Mouse (Mus musculus) thymus, postnatal 14 days (tissue): Measurements from ENCODE around the gene Zkscan16.

ENCODE experiments used
- DNase-seq: peaks from one replicate; pipeline ENCODE4 v3.0.0; 2021

The Zkscan16 gene

DNA sequence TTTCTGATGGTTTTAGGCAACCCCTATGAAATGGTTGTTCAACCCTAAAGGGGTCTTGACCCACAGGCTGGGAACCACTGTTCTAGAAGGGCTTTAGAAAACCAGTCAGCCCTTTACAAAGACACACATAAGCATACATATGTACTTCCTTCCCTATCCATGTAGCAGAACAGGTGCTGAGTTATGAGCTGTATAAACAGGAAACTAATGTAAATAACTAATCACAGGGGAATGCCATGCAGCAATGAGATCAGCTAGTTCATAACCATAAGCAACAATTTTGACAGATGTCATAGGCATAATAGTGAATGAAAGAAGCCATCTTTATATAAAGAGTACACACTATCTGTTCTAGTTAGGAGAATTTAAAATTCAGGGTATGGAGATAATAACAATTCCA, 1.8 kb upstream of the Zkscan16 start:
- DNase-seq, result no peak

DNA sequence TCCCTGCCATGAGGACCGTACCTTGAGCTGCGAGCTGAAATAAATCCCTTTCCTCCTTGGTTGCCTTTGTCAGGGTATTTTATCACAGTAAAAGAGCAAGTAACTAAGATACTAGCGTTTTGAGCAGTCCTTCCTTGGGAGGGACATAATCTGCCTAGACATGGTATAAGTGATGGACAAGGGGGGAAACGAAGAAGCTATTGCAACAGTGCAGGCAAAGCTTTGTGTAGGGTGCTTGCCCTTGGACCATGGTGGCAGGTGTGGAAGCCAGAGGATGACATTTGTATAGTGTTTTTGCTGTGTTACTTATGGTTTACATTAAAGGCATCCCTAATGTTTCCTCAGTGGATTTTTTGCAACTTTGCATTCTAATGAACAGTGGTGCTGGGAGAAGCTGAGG, 486 bp upstream of the Zkscan16 start:
- no peak for DNase-seq

DNA sequence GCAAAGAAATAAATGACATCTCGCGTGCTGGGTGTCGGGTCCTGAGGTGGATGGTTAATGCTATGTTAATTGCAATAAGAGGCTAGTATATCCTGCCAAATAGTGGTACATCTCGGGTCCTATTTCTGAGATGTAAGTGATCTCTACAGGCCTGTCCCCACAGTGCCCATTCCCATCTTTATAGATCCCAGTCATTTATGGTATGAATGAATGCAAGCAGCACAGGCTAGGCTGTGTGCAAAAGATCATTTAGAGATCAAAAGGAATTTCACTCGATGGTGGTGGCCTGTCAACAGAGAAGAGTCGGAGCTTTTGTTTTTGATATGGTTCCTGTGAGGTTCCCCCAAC, 752 bp downstream of the Zkscan16 start:
- DNase-seq, result no peak

DNA sequence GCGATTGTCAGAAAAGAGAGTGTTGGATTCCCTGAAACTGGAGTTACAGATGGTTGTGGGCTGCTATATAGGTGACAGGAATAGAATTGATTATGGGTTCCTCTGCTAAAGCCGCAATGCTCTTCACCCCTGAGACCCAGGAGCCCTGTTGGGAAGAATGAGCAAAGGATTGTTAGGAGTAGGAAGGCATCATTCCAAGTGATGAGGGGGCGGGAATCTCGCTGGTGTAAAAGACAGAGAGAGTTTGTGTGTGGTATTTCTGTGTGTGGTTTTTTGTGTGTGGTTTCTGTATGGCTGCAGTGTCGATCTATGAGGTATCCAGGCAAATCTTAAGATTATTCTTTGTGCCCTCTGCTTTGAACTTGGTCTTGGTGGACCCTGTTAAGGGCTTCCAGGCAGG, 1.3 kb downstream of the Zkscan16 start:
- no peak for DNase-seq

DNA sequence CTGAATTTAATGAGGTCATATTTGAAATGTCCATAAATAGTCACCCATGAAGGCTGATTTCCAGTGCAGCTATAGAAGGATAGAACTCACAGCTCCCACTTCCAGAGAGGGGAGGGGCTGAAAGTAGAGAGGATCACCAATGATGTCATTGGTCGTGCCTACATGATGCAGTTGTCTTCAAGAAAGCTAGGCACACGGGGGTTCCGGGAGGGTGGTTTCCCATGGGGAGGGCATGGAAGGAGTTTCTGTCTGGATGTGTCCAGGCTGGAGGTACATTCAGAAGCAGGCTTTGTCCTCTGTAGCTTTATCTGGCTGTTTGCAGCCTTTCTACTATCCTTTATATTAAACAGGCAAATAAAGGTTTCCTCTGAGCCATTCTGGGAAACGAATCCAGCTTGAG, 5.0 kb downstream of the Zkscan16 start:
- DNase-seq, result no peak

DNA sequence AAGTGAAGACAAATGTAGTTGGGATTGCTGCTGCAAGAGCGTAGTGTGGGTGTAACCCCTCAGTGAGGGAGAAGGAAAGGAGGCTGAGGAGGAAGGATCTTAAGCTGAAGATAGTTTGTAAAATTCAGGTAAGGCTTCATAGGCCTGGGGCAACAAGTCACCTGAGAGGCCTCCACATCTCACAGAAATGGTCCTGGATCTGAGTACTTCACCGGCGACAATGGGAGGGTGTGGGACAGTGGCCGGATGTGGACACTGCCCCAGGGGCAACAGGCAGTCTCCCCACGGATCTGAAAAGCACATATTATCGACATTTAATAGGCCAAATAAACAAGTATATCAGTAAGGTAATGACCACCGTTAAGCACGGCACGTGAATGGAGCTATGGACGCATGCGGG, 9.2 kb downstream of the Zkscan16 start:
- DNase-seq, result no peak

DNA sequence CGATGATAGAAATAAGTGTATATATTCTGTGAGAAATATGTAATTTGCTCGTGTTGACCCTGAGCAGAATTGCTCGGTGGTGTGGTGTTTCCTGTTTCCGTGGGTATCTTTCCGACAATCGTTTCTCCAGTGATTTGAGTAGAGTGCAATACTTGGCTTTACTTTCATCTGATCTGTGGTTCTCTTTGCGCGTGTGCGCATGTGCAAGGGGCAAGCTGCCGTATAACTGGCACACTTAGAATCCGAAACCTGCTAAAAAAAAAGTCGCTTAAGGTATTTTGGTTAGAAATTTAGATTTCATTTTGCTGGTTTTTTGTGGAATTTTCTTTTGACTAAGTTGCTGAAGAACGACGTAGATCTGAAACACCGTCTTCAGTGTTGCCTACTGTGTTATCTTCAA, 18.3 kb downstream of the Zkscan16 start:
- DNase-seq, result no peak

DNA sequence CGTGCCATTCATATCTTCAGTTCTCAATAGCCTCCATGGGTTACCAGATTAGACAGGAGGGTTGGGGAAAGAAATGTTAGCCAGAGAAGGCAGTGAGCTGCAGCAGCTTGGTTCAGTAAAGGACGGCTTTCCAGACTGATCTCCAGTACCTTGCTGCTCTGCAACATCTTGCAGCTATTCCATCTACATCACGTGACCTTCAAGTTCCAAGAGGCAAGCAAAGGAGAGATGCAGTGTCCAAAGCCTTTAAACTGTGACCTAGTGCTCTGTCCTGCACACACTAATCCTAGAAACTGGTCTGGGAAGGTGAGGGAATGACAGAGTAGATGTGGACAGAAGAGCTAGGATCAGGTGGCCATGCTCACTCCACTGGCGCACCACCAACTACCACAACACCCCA, 19.8 kb downstream of the Zkscan16 start:
- no peak for DNase-seq

DNA sequence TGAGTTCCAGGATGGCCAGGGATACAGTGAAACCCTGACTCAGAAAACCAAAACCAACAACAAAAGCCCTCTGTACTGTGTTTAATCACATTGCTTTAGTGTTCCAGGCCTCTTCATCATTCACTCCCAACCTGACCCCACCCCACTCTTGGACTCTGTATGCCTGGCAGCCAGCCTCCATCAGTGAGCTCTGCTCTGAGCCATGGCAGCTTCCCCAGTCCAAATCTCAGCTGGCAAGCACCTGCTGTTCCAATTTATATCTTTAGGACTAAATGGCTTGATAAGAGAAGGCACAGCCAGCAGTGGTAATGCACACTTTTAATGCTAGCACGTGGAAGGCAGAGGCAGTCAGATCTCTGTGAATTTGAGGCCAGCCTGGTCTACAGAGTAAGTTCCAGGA, 21.7 kb downstream of the Zkscan16 start:
- no peak for DNase-seq

DNA sequence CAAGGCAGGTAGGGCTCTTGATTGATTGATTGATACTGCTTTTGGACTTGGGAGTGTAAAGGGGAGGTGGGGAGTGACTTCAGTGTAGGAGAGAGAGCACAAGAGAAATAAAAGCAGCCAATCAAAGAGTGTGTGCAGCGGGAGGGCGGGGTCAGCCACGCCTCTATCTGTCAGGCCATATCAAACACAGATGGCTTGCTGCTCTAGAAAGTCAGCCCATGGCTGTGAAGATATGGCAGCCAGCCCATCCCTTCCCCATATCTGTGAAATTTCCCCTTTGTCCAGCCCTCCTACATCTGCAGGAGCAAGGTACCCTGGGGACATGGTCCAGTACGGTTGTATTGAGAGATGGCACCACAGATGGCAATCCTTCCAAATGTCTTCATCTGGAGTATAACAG, 27.2 kb downstream of the Zkscan16 start:
- DNase-seq, result no peak

DNA sequence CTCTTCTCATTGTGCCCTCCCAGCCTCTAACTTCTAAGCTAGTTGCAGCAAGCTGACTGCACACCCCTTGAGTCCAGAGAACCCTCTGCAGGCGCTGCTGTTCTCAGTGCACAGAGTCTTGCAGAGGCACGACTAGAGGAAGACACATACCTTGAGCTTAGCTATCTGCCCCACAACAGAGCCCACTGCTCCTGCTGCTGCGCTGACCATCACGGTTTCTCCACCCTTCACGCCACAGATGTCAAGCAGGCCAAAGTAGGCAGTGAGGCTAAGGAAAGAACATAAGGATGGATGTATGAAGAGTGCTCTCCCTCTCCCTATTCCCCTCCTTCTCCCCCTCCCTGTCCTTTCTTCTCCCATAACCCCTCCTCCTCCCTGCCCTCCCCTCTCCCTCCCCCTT, 32.3 kb downstream of the Zkscan16 start:
- no peak for DNase-seq

DNA sequence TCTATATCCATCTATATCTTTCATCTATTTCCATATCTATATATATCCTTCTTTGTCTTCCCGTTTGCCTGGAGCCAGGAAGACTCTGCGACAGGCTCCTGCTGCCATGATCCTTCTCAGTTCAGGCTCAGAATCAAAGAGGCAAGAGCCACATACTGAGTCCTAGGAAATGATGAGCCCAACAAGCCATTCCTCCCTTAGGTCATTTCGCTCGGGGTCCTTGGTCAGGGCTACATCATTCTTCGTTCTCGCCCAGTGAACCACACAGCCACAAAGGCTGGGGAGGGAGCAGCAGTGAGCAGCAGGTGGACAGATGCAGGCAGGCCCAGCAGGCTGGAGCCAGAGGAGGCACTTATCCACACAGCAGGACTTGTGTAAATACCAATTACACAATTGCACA, 38.0 kb downstream of the Zkscan16 start:
- DNase-seq, result no peak

DNA sequence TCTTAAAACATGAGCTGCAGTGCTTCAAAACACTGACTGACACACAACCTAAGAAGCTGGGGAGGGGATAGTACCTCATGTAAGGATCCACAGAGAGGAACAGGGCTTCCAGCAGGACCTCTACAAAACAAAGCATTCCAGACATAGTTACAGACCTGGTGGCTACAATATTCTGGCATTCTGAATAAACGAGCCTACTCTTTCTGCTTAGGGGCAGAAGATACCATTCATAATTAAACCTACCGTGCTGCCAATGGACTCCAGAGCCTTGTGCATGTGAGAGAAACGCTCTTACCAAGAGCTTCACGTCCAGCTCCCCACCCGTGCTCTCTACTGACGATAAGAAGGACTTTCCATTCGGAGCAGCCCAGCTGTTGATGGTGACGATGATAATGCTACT, 39.4 kb downstream of the Zkscan16 start:
- no peak for DNase-seq

DNA sequence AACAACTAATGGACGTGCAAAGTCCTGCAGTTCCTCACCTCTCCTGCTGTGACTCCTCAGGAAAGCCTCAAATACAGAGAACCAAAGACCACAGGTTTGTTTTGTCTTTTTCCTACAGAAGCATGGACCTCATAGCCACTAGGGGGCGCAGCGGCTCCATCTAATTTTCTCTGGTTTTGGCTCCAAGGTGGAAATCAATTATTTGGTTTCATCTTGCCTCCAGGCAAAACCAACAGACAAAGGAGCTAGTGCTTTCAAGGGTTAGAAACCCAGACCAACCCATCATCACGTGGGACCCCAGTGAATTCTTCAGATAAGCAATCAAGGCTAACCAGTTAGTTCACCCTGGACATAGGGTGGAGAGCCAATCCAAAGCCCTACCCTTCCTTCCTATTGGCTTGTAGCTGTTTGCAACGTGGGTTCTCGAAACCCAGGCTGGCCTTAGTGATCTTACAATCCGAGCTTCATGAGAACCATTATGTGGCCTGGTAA, 41.8 kb downstream of the Zkscan16 start:
- DNase-seq, result peak; percentile 86

DNA sequence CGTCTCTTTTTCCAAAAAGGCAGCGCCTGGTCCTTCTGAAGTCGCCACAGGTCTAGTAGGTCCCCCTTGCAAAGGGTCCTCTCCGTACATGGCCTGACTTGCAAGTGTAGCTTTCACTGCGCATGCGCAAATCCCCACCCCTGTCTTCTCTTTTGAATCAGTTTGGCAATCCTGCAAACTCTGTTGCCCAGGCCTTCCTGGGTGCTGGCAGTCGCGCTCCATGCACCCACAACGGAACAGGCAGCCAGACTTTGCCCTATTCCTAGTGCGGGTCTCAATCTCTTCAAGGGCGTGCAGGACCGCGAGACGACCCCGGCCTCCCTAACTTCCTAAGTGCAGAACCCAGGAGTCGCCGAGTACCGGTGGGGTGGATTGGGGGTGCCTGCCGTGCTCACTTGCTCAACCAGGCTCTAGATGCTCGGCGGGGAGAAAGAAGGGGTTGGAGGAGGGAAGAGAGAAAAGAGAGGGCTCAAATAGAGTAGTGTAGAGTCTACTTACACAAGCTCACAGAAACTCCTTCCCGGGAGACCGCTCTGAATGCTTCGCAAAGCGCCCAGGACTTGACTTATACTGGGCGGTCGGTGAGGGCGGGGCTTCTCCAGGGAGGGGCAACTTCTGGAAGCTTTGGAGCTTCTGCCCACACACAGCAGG, 43.2 kb downstream of the Zkscan16 start, which contains the start of gene Ptgr1:
TSS of gene Ptgr1 (minus strand) at position 580 of the 651 bp plus-strand sequence.
- peak; percentile 92 for DNase-seq

DNA sequence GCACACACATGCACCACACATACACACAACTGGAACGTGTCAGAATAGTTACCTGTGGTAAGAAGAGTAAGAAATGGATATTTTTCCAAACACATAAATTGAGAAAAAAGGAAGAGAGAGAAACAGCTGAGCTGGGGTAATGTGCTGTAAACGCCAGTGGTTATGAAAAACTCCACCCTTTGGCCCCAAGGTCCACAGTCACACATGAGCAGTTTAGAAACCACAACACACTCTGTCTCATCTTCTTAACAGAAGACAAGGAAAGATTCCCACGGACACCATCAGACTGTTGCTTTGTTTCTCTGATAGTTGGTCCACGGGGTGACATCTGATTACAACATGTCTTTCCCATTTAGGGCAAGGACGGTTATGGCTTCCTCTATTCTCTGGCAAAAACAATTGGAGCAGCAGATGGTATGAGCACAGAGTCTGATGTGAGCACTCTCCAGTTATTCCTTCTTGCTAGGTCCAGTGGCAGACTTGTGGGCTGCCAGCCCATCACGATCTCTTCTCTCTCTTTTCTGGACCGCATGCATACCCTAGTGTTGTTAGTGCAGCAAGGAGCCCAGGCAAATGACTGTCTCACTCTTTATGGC, 46.0 kb downstream of the Zkscan16 start:
- DNase-seq, result no peak

DNA sequence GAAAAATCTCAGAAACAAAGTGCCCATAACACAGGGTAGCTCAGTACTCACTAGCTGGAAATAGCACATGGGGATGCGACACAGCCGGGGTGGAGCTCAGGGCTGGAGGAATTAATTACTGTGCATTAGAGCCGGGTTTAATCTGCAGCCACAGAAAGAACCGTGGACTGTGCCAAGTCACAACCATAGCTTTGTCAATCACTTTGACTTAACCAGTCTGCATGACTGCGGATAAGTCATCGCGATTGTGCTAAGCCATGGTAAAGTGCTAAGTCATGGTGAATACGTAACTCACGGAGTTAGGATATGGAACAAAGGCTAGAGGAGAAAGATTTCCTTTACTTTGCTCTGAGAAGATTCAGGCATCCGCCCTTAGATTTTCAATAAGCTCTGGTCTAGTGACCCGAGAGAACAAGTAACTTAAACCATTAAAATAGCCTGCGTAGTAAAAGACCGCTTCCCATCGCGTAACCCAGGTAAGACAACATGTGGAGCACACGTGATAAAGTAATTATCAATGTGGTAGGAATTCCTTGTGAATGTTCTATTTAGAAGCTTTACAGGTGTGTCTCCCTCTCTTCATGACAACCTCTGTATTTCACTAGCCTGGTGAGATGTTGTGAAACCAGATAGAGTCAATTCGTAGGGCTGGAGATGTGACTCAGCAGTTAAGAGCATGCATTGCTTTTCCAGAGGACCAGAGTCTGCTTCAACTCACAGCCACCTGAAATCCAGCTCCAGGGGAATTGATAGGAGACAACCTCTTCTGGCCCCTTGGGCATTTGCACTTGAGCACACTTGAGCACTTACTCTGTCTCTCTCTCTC, 47.4 kb downstream of the Zkscan16 start:
- no peak for DNase-seq

DNA sequence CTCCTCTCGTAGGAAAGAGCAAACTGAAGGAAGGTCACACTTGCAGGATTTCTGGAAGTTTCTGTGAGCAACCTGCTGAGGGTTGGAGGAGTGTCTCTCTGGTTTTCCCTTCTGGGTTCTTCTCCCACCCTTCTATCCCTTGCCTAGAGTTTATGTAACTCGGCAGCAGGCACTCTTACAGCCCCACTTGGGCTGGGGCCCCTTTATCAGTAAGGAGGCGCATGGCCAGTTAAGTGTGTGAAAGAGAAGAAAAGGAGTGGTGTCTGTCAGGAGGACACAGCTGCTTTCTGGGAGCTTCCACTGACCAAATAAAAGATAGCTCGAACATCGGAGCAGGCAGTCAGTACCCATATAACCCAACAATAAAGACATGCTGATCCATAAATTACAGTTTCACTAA, 48.8 kb downstream of the Zkscan16 start:
- no peak for DNase-seq

DNA sequence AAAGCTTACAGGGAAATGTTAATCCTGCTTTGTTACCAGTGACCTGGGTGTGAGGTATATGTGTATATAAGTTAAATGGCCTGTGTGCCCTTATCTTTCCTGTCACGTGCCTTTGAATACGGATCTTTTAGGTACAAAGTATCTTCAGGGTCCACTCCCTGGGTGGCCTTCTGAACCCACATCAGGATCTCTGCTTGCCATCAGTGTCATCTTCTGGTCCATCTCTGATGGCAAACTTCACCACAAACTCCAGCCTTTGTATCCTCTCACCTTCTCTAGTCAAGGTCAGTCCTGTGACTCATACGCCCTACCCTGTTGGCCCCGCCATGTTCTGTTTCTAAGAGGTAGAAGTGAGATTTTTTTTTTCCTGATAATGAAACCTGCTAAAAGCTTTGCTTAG, 51.3 kb downstream of the Zkscan16 start, which contains the start of gene Dnajc25:
TSS of gene Dnajc25 (plus strand) at position 301 of the 400 bp plus-strand sequence.
- DNase-seq, result no peak

DNA sequence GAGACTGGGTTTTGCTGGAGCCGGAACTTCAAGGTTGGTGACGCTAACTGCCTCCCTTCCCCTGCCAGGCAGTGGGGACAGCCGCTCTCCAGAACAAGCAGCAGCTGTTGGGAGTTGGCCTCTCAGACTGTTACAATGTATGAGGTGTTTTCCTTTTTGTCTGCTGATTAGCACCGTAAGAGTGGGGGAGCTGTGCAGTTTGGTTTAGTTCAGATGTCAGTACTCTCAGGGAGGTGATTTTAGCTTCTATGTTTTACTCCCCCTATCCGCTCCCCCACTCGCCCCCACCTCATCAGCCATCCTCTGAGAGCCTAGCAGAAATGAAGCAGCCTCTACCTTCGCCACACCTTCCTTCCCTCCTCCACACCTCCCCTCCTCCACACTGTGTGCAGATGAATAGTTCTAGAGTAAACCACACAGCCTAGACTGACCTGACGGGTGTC, 51.8 kb downstream of the Zkscan16 start:
- no peak for DNase-seq

DNA sequence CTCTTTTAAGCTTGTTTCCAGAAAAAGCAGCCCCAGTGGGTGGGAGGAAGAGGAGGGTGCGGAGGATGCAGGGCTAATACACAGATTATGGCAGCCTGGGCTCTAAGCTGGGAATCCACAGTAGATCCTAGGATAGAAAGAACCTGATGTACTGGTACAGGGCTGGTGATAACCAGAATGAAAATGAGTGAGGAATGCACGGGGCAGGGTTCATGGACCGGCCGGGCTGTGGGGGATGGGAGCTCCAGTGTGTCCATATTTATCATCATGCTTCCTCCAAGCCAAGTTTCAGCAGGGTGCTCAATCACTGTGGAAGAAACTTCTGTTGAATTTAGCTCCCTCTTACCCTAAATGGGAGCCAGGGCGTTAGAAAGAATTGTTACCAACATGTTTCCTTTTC, 53.7 kb downstream of the Zkscan16 start:
- DNase-seq, result no peak

DNA sequence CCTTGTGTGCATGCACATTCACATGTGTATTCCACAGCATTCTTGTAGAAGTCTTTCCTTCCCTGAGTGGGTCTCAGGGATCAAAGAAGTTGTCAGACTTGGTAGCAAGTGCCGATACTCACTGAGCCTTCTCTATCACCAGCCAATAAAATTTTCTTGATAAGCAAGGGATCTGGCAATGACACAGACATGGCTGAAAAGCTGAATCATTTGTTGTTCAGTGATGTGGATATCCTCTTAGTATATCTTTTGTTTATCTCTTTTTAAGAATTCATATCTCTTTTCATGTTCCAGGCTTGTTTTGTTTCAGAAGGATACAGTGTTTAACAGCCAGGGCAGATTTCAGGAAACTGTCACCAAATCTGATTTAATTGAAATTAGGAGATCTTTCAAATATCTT, 55.3 kb downstream of the Zkscan16 start:
- DNase-seq, result no peak

DNA sequence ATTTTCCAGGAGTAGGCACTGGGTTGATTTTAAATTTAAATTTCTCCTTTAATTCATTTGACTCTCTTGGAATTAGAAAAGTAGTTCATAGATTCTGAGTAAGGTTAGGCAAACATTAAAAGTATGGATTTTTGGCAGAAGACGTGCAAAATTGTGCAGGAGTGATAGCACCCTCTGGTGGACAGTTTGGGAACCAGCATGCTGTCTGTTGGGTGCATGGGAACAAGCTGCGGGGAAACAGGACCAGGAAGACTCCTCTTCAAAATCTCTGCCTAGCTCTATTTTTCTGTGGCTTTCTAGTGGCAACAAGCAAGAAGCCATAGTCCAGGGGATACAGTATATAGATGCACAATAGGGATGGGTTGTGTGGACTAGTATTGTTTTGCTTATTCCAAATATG, 56.3 kb downstream of the Zkscan16 start:
- DNase-seq, result peak; percentile 80

DNA sequence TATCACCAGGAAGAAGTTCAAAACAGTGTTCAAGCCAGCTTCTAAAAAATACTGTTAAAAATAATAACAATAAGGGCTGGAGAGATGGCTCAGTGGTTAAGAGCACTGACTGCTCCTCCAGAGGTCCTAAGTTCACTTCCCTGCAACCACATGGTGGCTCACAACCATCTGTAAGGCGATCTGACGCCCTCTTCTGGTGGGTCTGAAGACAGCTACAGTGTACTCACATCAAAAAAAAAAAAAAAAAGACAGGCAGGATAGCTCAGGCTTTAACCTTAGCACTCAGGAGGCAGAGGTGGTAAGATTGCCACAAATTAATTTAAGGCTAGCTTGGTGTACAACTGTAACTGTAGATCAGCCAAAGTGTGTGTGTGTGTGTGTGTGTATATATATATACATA, 57.2 kb downstream of the Zkscan16 start:
- DNase-seq, result peak; percentile 72
